ENCODE assay signal across 9 mouse cellular contexts in genomic region chr11:40600773-40601571, GRCm38 (mm10).
A peak's percentile ranks its signal among the peaks of the same experiment; 100 is the strongest.
DNase-seq lines count a peak whose midpoint lies in the region; ATAC-seq and TF ChIP-seq lines count a peak whose summit lies in the region.
"Had no signal": no experiment of that assay in that cellular context is flagged by ENCODE, and none has a peak within 500 bp of the region (broad histone marks: within the 10 kb centered on the region; RNA-seq: fewer than 3 reads in every experiment).

No protein-coding gene starts in this region.

- intact Hi-C loops in left cerebral cortex, adult 2 months (cut with DNase I) = loop anchor here (1.0 to 10.0 kb wide), 4 partner anchors 129 to 1662 kb away; no protein-coding TSS in a partner anchor
- intact Hi-C loops in left cerebral cortex, postnatal 14 days (cut with DNase I) = loop anchor here (5.0 kb wide), 1 partner anchor 1664 kb away; no protein-coding TSS in a partner anchor

- DNase-seq in left cerebral cortex, adult 2 months (ENCODE audit: extremely low spot score in 1 of 2, low spot score in 2 of 2) = no peak
- DNase-seq in left cerebral cortex, postnatal 14 days (ENCODE audit: low spot score in 2 of 2) = no peak
- peak; percentile 39 for DNase-seq in hindbrain, postnatal 0 days (ENCODE audit: low spot score)
- no peak for DNase-seq in right cerebral cortex, postnatal 10 days (ENCODE audit: low spot score in 2 of 2)
- no peak for DNase-seq in kidney, adult 18-20 months

- H3K4me3 ChIP-seq in left cerebral cortex, adult 2 months = no peak overlapping the region
- no peak overlapping the region for H3K4me3 ChIP-seq in embryonic facial prominence, embryonic 15.5 days (replicated peaks)
- no peak overlapping the region for H3K4me3 ChIP-seq in hindbrain, postnatal 0 days (ENCODE audit: low read length)
- no peak overlapping the region for H3K4me3 ChIP-seq in neural tube, embryonic 14.5 days (ENCODE audit: low read depth, low read length)
- no peak overlapping the region for H3K4me3 ChIP-seq in heart, embryonic 12.5 days

- 22% methylated on average over 11 of the region's 11 CpGs for WGBS in embryonic facial prominence, embryonic 15.5 days
- 14% methylated on average over 11 of the region's 11 CpGs for WGBS in hindbrain, postnatal 0 days
- WGBS in neural tube, embryonic 14.5 days = 13% methylated on average over 11 of the region's 11 CpGs
- 14% methylated on average over 11 of the region's 11 CpGs for WGBS in heart, embryonic 12.5 days

- H3K36me3 ChIP-seq in embryonic facial prominence, embryonic 15.5 days = no peaks in the 10 kb centered on the region
- no peaks in the 10 kb centered on the region for H3K36me3 ChIP-seq in hindbrain, postnatal 0 days (ENCODE audit: insufficient read depth, low read length)
- no peaks in the 10 kb centered on the region for H3K36me3 ChIP-seq in neural tube, embryonic 14.5 days (ENCODE audit: control insufficient read depth, insufficient read depth, low read length)
- H3K36me3 ChIP-seq in heart, embryonic 12.5 days = no peaks in the 10 kb centered on the region

- H3K9ac ChIP-seq in embryonic facial prominence, embryonic 15.5 days = no peak overlapping the region
- H3K9ac ChIP-seq in hindbrain, postnatal 0 days (replicated peaks; ENCODE audit: low read length) = no peak overlapping the region
- no peak overlapping the region for H3K9ac ChIP-seq in neural tube, embryonic 14.5 days (replicated peaks; ENCODE audit: low read depth, low read length)
- H3K9ac ChIP-seq in heart, embryonic 12.5 days = no peak overlapping the region
- H3K9ac ChIP-seq: liver, postnatal 0 days had no signal

- peaks cover 10% of the 10 kb centered on the region; the same call in 1 of the 2 replicates for H3K4me1 ChIP-seq in embryonic facial prominence, embryonic 15.5 days
- peaks cover 14% of the 10 kb centered on the region; the same call in 1 of the 2 replicates for H3K4me1 ChIP-seq in hindbrain, postnatal 0 days (ENCODE audit: insufficient read depth, low read length)
- peaks cover 7% of the 10 kb centered on the region for H3K4me1 ChIP-seq in neural tube, embryonic 14.5 days (ENCODE audit: control insufficient read depth, insufficient read depth, low read length)
- peaks cover 6% of the 10 kb centered on the region; the same call in 1 of the 2 replicates for H3K4me1 ChIP-seq in heart, embryonic 12.5 days (replicated peaks)

- H3K4me2 ChIP-seq in embryonic facial prominence, embryonic 15.5 days (replicated peaks) = 0 out of 2 replicates have a peak overlapping the region, but pooled peaks have one; percentile 1
- H3K4me2 ChIP-seq in hindbrain, postnatal 0 days (ENCODE audit: low read depth, low read length) = peak overlapping the region; percentile 22
- no peak overlapping the region for H3K4me2 ChIP-seq in neural tube, embryonic 14.5 days (ENCODE audit: low read depth, low read length)
- H3K4me2 ChIP-seq in heart, embryonic 12.5 days = no peak overlapping the region

- no peaks in the 10 kb centered on the region for H3K27me3 ChIP-seq in embryonic facial prominence, embryonic 15.5 days
- H3K27me3 ChIP-seq in hindbrain, postnatal 0 days (ENCODE audit: insufficient read depth, low read length) = no peaks in the 10 kb centered on the region
- H3K27me3 ChIP-seq in neural tube, embryonic 14.5 days (ENCODE audit: control insufficient read depth, insufficient read depth, low read length) = 0 out of 2 replicates have a peak, but pooled peaks cover 2% of the 10 kb centered on the region
- no peaks in the 10 kb centered on the region for H3K27me3 ChIP-seq in heart, embryonic 12.5 days (replicated peaks)

- H3K9me3 ChIP-seq in embryonic facial prominence, embryonic 15.5 days (replicated peaks) = no peaks in the 10 kb centered on the region
- H3K9me3 ChIP-seq in hindbrain, postnatal 0 days (ENCODE audit: low read length) = no peaks in the 10 kb centered on the region
- H3K9me3 ChIP-seq in neural tube, embryonic 14.5 days (ENCODE audit: control insufficient read depth, low read length) = no peaks in the 10 kb centered on the region
- no peaks in the 10 kb centered on the region; the same call in 1 of the 2 replicates for H3K9me3 ChIP-seq in heart, embryonic 12.5 days (replicated peaks)

- no peak for TF ChIP-seq CTCF in left cerebral cortex, adult 2 months (IDR thresholded peaks at IDR 0.05)
- no peak for TF ChIP-seq CTCF in hindbrain, postnatal 0 days (IDR thresholded peaks at IDR 0.05; ENCODE audit: low read depth)

- ATAC-seq in embryonic facial prominence, embryonic 15.5 days (ENCODE audit: insufficient number of reproducible peaks, low FRiP score, low TSS enrichment, low read depth) = no peak
- 0 out of 2 replicates have a peak, but pooled peaks have one; percentile 24 for ATAC-seq in hindbrain, postnatal 0 days
- peak; percentile 64 for ATAC-seq in neural tube, embryonic 14.5 days (ENCODE audit: low read depth)
- ATAC-seq in heart, embryonic 12.5 days (ENCODE audit: insufficient number of reproducible peaks, low FRiP score) = no peak
- ATAC-seq: liver, postnatal 0 days had no signal

- peak overlapping the region; percentile 38; the same call in 1 of the 2 replicates for H3K27ac ChIP-seq in left cerebral cortex, adult 2 months
- H3K27ac ChIP-seq in embryonic facial prominence, embryonic 15.5 days (replicated peaks) = no peak overlapping the region
- peak overlapping the region; percentile 3; the same call in 1 of the 2 replicates for H3K27ac ChIP-seq in hindbrain, postnatal 0 days
- H3K27ac ChIP-seq in neural tube, embryonic 14.5 days (ENCODE audit: low read depth, low read length) = peak overlapping the region; percentile 34; the same call in 1 of the 2 replicates
- H3K27ac ChIP-seq in heart, embryonic 12.5 days (ENCODE audit: poor library complexity, severe bottlenecking) = no peak overlapping the region

Comparison
In these comparisons a context has a peak if more than half of its experiments do, and no peak if none do; other contexts are left out.
1. H3K27ac ChIP-seq: peak in left cerebral cortex, adult 2 months (single experiment), hindbrain, postnatal 0 days (single experiment) and neural tube, embryonic 14.5 days (single experiment); none in embryonic facial prominence, embryonic 15.5 days (single experiment) and heart, embryonic 12.5 days (single experiment).
2. ATAC-seq: peak in hindbrain, postnatal 0 days (single experiment) and neural tube, embryonic 14.5 days (single experiment); none in embryonic facial prominence, embryonic 15.5 days (single experiment) and heart, embryonic 12.5 days (single experiment).
3. H3K4me2 ChIP-seq: peak in embryonic facial prominence, embryonic 15.5 days (single experiment) and hindbrain, postnatal 0 days (single experiment); none in neural tube, embryonic 14.5 days (single experiment) and heart, embryonic 12.5 days (single experiment).